Mouse (Mus musculus) thymus, postnatal 14 days (tissue): ENCODE data around the gene Ampd1.
A peak's percentile ranks its signal among the peaks of the same experiment; 100 is the strongest.

Source experiments
- DNase-seq: peaks from one replicate; pipeline ENCODE4 v3.0.0; 2021

The Ampd1 gene

DNA sequence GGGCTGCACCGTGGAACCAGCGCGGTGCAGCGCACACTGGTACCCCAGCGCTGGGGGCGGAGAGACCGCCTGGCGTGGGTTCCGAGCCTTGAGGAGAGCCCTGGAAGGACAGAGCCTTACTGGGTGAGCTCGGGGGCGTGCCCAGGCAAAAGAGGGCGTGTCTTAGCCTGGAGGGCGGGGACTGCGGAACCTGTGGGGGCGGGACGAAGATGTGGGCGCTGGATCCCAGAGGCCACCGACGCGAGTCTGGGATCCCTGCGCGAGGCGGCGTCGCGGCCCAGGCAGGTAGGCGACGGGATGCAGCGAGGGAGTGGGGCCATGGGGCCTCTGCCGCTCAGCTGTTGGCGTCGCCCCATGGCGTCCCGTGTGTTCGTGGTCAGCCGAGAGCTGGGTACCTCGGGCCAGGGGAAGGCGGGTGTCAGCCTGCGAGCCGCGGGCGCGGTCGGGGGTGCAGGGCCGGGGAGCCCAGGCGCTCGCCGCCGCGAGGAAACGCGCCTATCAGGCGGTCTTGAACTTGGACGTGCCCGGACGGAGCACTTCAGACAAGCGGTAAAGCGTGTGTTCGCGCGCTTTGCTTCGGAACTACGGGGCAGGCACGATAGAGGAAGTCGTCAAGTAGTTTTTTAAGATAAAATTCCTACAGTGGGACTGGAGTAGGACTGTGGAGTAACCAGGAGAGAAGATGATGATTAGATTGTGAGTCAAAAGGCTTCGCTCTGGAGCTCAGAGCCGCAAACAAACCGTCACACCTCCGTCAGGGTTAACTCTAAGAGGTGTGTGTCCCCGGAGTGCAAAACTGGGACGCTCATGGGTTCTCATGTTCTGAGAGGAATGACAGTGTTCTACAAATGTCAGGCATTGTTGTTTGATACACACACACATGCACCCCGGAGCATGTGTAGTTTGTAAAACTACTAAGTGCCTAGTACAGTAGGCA lies 28.9 kb downstream of the Ampd1 start, which contains the start of gene Dennd2c:
Gene Dennd2c, plus strand, starts transcription at position 151 of the 937 bp plus-strand sequence.
- peak; percentile 93 for DNase-seq

GRCm38 (mm10) chr3:103107565-103108240 lies 33.9 kb downstream of the Ampd1 start:
- DNase-seq: no peak

GRCm38 (mm10) chr3:103112216-103112615 lies 38.4 kb downstream of the Ampd1 start:
- DNase-seq: no peak

GRCm38 (mm10) chr3:103123636-103124035 lies 49.8 kb downstream of the Ampd1 start:
- DNase-seq: no peak

GRCm38 (mm10) chr3:103126138-103126537 lies 52.3 kb downstream of the Ampd1 start:
- no peak for DNase-seq

GRCm38 (mm10) chr3:103127177-103127576 lies 53.4 kb downstream of the Ampd1 start:
- DNase-seq: no peak

DNA sequence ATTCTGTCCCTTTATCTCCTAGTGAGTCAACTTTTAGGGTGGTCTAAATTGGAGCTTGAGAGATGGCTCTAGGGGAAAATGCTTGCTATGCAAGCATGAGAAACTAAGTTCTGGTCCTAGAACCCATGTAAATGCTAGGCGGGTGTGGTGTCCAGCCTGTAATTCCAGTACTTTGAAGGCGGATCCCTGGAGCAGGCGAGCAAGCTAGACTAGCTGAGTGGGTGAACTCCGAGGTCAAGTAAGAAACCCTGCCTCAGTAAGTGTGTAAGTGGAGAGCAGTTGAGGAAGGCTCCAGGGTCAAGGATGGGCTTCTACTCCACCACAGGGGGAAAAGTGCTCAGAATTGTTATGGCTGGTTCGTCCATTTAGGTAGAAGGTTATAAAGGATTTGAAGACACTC lies 53.9 kb downstream of the Ampd1 start:
- no peak for DNase-seq

DNA sequence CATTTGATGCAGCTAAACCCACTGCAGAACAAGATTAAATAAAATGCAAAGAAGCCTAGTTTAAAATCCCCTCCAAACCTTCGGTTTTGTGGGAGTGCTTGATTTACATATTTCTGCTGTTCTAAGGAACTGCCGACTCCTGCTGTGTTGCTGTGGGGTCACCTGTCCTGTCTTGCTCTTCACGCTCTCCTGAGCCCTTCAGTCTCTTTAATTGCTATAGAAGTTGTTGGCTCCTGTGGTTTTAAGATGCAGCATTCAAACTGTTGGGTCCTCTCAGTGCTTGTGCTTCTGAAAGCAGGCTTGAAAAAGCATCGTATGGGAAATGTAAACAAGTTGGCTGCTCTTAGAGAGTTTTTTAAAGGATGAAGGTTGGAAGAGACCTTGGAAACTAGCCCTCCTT lies 54.4 kb downstream of the Ampd1 start:
- no peak for DNase-seq

DNA sequence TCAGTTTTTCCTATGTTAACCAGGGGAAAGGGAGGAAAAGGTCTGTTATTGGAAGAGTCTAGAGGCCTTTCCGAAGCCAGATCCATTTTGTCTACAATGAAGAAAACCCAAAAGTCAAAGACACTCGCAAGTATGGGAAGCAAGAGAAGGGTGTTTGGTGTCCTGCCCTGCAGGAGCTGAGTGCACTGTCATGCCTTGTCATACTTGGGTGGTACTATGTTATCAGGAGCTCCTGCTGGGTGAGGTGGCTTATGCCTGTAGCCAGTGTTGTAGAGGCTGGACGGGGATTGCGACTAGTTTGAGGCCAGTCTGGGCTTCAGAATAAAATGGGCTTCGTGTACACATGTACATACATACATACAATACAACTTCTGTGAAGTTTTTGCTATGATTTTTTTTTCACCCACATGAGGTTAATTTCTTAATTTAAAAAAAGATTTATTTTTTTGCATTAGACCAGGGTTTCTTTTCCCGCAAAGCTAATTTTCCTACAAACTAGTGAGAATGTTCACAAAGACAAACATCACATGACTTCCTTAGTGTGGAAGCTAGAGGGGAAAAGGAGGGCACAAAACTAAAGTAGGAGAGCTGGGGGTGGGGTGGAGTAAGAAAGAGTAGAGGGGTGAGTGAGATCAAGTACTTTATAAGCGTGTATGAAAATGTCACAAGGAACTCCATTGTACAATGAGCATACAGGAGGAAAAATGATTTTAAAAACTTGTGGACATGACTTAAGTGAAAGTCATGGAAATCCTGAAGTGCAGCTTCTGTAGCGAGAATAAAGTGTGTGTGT lies 55.7 kb downstream of the Ampd1 start:
- no peak for DNase-seq

DNA sequence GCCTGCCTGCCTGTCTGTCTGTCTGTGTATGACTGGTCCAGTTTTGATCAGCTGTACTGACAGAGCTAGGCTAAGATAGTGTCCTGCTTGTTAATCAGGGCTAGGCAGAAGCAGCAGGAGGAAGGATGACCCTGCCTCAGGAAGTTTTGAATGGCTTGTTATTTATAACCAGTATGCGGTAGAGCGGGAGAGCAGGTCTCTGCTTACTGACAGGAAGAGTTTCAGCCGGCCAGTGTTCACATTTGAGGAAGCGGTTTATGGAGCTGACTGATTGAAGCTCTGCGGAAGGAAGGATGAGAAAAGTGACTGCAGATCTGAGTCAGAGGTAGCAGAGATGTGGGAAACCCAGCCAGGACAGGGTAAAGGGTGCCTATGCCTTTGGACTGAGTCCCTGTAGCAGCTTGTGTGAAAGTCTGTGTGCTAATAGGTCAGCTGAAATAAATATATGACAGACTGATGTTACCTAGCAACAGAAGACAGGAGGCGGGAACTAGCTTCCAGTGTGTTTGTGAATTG lies 56.5 kb downstream of the Ampd1 start:
- DNase-seq: peak; percentile 13

DNA sequence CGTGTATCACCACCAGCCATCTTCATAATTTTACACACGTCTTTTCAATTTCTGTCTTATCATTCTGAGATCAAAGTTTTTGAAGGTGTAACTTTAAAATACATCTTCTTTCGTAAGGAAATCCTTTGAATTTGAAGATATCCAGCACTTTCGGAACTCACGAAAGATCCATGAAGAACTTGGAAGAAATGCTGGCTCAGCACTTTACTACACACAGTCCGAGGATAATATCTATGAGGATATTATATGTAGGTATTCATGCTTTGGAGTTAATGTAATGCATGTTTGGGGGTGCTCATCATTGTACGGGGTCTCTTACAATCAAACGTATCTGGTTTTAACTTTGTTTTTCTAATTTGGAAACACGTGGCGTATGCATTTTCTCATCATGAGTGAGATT lies 59.3 kb downstream of the Ampd1 start:
- DNase-seq: no peak

- no peak for DNase-seq
These were observed 62.7 kb downstream of the Ampd1 start for GRCm38 (mm10) chr3:103136414-103137077.

DNA sequence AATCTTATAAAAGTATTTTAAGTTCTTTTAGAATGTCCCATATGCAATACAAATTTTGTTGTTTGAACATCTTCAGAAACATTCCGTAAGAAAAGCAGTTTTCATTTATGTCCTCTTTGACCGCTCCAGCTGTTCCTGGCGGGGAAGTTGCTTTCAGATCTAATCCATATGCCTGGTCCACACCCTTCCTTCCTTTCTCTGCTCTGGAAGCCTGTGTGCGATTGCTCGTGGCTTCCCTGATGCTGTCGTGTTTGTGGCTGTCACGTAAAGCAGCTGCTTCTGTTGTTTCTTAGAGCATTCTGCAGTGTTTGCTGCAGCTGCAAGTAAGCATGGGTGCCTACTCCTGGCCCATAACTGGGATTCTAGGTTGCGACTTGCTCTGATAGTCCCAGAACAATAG lies 65.2 kb downstream of the Ampd1 start:
- DNase-seq: no peak

DNA sequence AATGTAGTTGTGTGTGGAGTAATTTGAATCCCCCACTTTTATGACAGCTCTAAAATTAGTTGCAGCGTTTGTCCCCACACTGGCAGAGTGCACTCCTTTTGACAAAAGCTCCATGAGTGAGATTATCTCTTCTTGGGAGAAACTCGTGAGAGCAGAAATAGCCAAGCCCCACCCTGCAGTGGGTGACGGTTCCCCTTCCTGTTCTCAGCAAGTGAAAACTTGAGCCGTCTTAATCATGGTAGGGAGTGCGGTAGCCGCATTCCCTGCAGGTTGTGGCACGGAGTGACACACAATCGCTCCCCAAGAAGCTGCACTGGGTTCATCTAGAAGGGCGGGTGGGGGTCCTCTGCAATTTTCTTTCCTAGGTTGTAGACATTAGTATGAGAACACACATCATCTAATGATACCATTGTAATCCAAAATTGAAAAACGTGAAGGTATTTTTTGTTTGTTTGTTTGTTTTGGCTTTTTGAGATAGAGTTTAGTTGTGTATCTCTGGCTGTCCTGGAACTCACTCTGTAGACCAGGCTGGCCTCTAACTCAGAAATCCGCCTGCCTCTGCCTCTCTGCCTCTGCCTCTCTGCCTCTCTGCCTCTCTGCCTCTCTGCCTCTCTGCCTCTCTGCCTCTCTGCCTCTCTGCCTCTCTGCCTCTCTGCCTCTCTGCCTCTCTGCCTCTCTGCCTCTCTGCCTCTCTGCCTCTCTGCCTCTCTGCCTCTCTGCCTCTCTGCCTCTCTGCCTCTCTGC lies 66.5 kb downstream of the Ampd1 start:
- peak; percentile 32 for DNase-seq

- DNase-seq: no peak
These were observed 67.5 kb downstream of the Ampd1 start for GRCm38 (mm10) chr3:103141287-103141686.

GRCm38 (mm10) chr3:103142366-103142765 lies 68.6 kb downstream of the Ampd1 start:
- no peak for DNase-seq

- DNase-seq: no peak
These were observed 71.5 kb downstream of the Ampd1 start for GRCm38 (mm10) chr3:103145336-103145735.

- DNase-seq: no peak
These were observed 72.0 kb downstream of the Ampd1 start for GRCm38 (mm10) chr3:103145791-103146190.

- DNase-seq: no peak
These were observed 72.7 kb downstream of the Ampd1 start for GRCm38 (mm10) chr3:103146330-103147166.

DNA sequence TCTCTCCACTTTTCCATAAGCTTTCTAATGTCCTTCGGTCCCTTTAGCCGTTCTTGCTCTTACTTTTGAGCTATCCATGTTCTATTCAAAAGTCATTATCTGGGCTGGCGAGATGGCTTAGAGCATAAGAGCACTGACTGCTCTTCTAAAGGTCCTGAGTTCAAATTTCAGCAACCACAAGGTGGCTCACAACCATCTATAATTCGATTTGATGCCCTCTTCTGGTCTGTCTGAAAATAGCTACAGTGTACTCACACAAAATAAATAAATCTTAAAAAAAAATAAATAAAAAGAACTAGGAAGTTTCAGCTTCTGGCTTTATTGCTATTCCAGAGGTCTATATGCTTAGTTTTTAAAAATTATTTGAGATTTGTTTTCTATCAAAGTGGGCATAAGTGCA lies 74.0 kb downstream of the Ampd1 start:
- no peak for DNase-seq

GRCm38 (mm10) chr3:103148941-103149340 lies 75.1 kb downstream of the Ampd1 start:
- DNase-seq: peak; percentile 54
